Mouse (Mus musculus): Measurements from ENCODE around the gene Src. TPM values are rescaled to one million over a fixed set of nuclear protein-coding genes. Genes with fewer than 3 reads are reported as not detected.

Gene Src
- polyA plus RNA-seq, 1 experiment from 2014 or later, result 18.9 TPM

GRCm38 (mm10) chr2:157428351-157429139 lies 10.3 kb downstream of the Src start:
- H3K4me3 ChIP-seq (ENCODE audit: low read depth, low read length), result no peak overlapping the region

GRCm38 (mm10) chr2:157429735-157430134 lies 11.5 kb downstream of the Src start:
- peaks cover 17% of the 10 kb centered on the region; the same call in 1 of the 2 replicates for H3K4me1 ChIP-seq (ENCODE audit: insufficient read depth)
- H3K9me3 ChIP-seq (ENCODE audit: low read depth, low read length), result no peaks in the 10 kb centered on the region
- TF ChIP-seq CTCF (IDR thresholded peaks at IDR 0.05; ENCODE audit: low read depth), result no peak
- no peak overlapping the region for H3K27ac ChIP-seq (ENCODE audit: low read depth)
- DNase-seq (no peak), ATAC-seq (ENCODE audit: insufficient read depth) (no peak)
- no peak overlapping the region for H3K4me3 ChIP-seq (ENCODE audit: low read depth, low read length)
- no peak overlapping the region for H3K9ac ChIP-seq
- WGBS, result 77% methylated on average over 7 of the region's 7 CpGs
- peaks cover 35% of the 10 kb centered on the region for H3K36me3 ChIP-seq (ENCODE audit: insufficient read depth)
- no peak overlapping the region for H3K4me2 ChIP-seq
- H3K27me3 ChIP-seq (ENCODE audit: insufficient read depth, low read length), result no peaks in the 10 kb centered on the region

More at GRCm38 (mm10) chr2:157428351-157429139, 10.3 kb downstream of the Src start:
- WGBS, result 79% methylated on average over 13 of the region's 13 CpGs
- no peak overlapping the region for H3K9ac ChIP-seq
- H3K27ac ChIP-seq (ENCODE audit: low read depth), result no peak overlapping the region
- TF ChIP-seq CTCF (IDR thresholded peaks at IDR 0.05; ENCODE audit: low read depth), result no peak
- H3K9me3 ChIP-seq (ENCODE audit: low read depth, low read length), result no peaks in the 10 kb centered on the region
- no peak overlapping the region for H3K4me2 ChIP-seq
- no peak for DNase-seq
- H3K27me3 ChIP-seq (ENCODE audit: insufficient read depth, low read length), result no peaks in the 10 kb centered on the region
- no peak for ATAC-seq (ENCODE audit: insufficient read depth)
- peaks cover 30% of the 10 kb centered on the region for H3K36me3 ChIP-seq (ENCODE audit: insufficient read depth)
- peaks cover 13% of the 10 kb centered on the region; the same call in 1 of the 2 replicates for H3K4me1 ChIP-seq (ENCODE audit: insufficient read depth)

GRCm38 (mm10) chr2:157430667-157431429 lies 12.6 kb downstream of the Src start:
- TF ChIP-seq CTCF (IDR thresholded peaks at IDR 0.05; ENCODE audit: low read depth), result peak; percentile 37; the same call in 1 of the 2 replicates
- Histone ChIP-seq H3K4me1 (ENCODE audit: insufficient read depth) (peaks cover 18% of the 10 kb centered on the region; the same call in 1 of the 2 replicates), H3K4me3 (ENCODE audit: low read depth, low read length) (no peak overlapping the region), H3K9me3 (ENCODE audit: low read depth, low read length) (no peaks in the 10 kb centered on the region), H3K27me3 (ENCODE audit: insufficient read depth, low read length) (no peaks in the 10 kb centered on the region), H3K36me3 (ENCODE audit: insufficient read depth) (peaks cover 40% of the 10 kb centered on the region), H3K27ac (ENCODE audit: low read depth) (no peak overlapping the region; the same call in 1 of the 2 replicates), H3K4me2 (no peak overlapping the region), H3K9ac (no peak overlapping the region)
- ATAC-seq (ENCODE audit: insufficient read depth) (no peak), DNase-seq (no peak)
- WGBS, result 76% methylated on average over 4 of the region's 4 CpGs

GRCm38 (mm10) chr2:157431912-157432311 lies 13.7 kb downstream of the Src start:
- Histone ChIP-seq H3K4me3 (ENCODE audit: low read depth, low read length) (no peak overlapping the region), H3K36me3 (ENCODE audit: insufficient read depth) (peaks cover 44% of the 10 kb centered on the region), H3K27me3 (ENCODE audit: insufficient read depth, low read length) (no peaks in the 10 kb centered on the region), H3K9me3 (ENCODE audit: low read depth, low read length) (no peaks in the 10 kb centered on the region), H3K9ac (no peak overlapping the region), H3K27ac (ENCODE audit: low read depth) (peak overlapping the region; percentile 93), H3K4me1 (ENCODE audit: insufficient read depth) (peaks cover 18% of the 10 kb centered on the region; the same call in 1 of the 2 replicates), H3K4me2 (no peak overlapping the region)
- TF ChIP-seq CTCF (IDR thresholded peaks at IDR 0.05; ENCODE audit: low read depth), result no peak
- DNase-seq (no peak), ATAC-seq (ENCODE audit: insufficient read depth) (no peak)
- 76% methylated on average over 5 of the region's 5 CpGs for WGBS

GRCm38 (mm10) chr2:157432476-157432875 lies 14.2 kb downstream of the Src start:
- 57% methylated on average over 9 of the region's 9 CpGs for WGBS
- H3K9ac ChIP-seq, result no peak overlapping the region; the same call in 1 of the 2 replicates
- peak overlapping the region; percentile 93 for H3K27ac ChIP-seq (ENCODE audit: low read depth)
- ATAC-seq (ENCODE audit: insufficient read depth), result no peak
- TF ChIP-seq CTCF (IDR thresholded peaks at IDR 0.05; ENCODE audit: low read depth), result no peak
- DNase-seq, result peak; percentile 66
- no peak overlapping the region for H3K4me2 ChIP-seq
- peaks cover 49% of the 10 kb centered on the region for H3K36me3 ChIP-seq (ENCODE audit: insufficient read depth)
- peaks cover 18% of the 10 kb centered on the region; the same call in 1 of the 2 replicates for H3K4me1 ChIP-seq (ENCODE audit: insufficient read depth)
- H3K4me3 ChIP-seq (ENCODE audit: low read depth, low read length), result no peak overlapping the region
- H3K27me3 ChIP-seq (ENCODE audit: insufficient read depth, low read length), result no peaks in the 10 kb centered on the region
- H3K9me3 ChIP-seq (ENCODE audit: low read depth, low read length), result no peaks in the 10 kb centered on the region

- Histone ChIP-seq H3K4me2 (peak overlapping the region; percentile 33; the same call in 1 of the 2 replicates), H3K4me3 (ENCODE audit: low read depth, low read length) (no peak overlapping the region), H3K9ac (peak overlapping the region; percentile 38), H3K9me3 (ENCODE audit: low read depth, low read length) (no peaks in the 10 kb centered on the region), H3K36me3 (ENCODE audit: insufficient read depth) (peaks cover 55% of the 10 kb centered on the region), H3K4me1 (ENCODE audit: insufficient read depth) (peaks cover 18% of the 10 kb centered on the region; the same call in 1 of the 2 replicates), H3K27me3 (ENCODE audit: insufficient read depth, low read length) (no peaks in the 10 kb centered on the region), H3K27ac (ENCODE audit: low read depth) (peak overlapping the region; percentile 93)
- ATAC-seq (ENCODE audit: insufficient read depth) (peak; percentile 22), DNase-seq (no peak)
- 25% methylated on average over 9 of the region's 9 CpGs for WGBS
- TF ChIP-seq CTCF (IDR thresholded peaks at IDR 0.05; ENCODE audit: low read depth), result no peak
Observed at GRCm38 (mm10) chr2:157434041-157434440, 15.8 kb downstream of the Src start.
